9 mouse cellular contexts compared by ENCODE assay signal in the genomic region with DNA sequence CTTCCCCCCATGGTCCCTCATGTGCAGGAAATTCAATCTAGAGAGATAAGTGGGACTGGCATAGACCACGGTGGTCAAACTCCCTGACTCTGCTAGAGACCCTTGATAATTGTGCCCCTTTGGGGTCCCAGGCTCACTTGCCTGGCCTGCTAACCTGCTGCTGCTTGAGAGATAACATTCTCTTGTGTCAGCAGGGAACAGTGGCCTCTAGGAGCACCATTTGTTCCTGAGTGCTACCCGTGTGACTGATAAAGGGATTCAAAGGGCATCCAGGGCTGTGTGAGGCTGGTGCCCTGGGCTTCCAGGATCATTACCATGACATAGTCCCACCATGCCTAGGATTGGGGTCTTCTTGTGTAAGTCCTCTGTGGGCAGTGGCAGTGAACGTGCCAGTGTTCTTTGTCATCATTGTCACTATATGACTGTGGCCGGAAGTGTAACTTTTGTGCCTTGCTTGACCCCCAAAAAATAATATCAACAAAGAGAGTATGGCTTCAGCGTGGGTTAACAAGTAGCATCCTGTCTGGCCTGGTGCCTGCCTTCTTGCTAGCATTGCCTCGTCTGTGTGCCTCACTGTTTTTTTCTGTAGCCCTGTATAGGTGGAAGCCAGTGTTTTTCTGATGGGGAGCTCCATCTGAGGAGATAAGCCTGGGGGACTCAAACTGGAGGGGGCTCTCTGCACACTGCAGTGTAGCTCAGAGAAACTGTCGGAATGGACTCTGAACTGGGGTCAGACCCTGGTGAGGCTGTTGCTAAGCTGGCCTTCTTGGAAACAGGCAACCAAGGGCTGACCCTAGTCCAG. TPM values are rescaled to one million over a fixed set of nuclear protein-coding genes. Genes with fewer than 3 reads are reported as not detected.
DNase-seq lines count a peak whose midpoint lies in the region; ATAC-seq lines count a peak whose summit lies in the region.
"Had no signal": no experiment of that assay in that cellular context is flagged by ENCODE, and none has a peak within 500 bp of the region (broad histone marks: within the 10 kb centered on the region; RNA-seq: fewer than 3 reads in every experiment).

No protein-coding gene starts in this region.

- 0 out of 2 replicates have a peak overlapping the region, but pooled peaks have one; percentile 15 for H3K9ac ChIP-seq in hindbrain, embryonic 13.5 days
- no peak overlapping the region; the same call in 1 of the 2 replicates for H3K9ac ChIP-seq in intestine, embryonic 15.5 days
- H3K9ac ChIP-seq: embryonic facial prominence, embryonic 13.5 days had no signal

- WGBS in hindbrain, embryonic 13.5 days, result 83% methylated on average over 7 of the region's 7 CpGs
- 81% methylated on average over 7 of the region's 7 CpGs for WGBS in hindbrain, embryonic 10.5 days
- 59% methylated on average over 7 of the region's 7 CpGs for WGBS in intestine, embryonic 15.5 days

- DNase-seq in hindbrain, embryonic 10.5 days (ENCODE audit: low spot score), result no peak
- peak; percentile 55 for DNase-seq in lung, postnatal 14 days
- DNase-seq in ovary, postnatal 36 days (ENCODE audit: low spot score), result no peak
- no peak for DNase-seq in urinary bladder, adult 2 months (ENCODE audit: low spot score)
- DNase-seq in layer of hippocampus, postnatal 36 days, result no peak

- no peak overlapping the region for H3K4me2 ChIP-seq in hindbrain, embryonic 13.5 days
- peak overlapping the region; percentile 36 for H3K4me2 ChIP-seq in intestine, embryonic 15.5 days (replicated peaks)
- H3K4me2 ChIP-seq: embryonic facial prominence, embryonic 13.5 days had no signal

- H3K4me1 ChIP-seq in hindbrain, embryonic 13.5 days (replicated peaks), result peaks cover 25% of the 10 kb centered on the region
- peaks cover 19% of the 10 kb centered on the region for H3K4me1 ChIP-seq in hindbrain, embryonic 10.5 days (replicated peaks)
- peaks cover 61% of the 10 kb centered on the region for H3K4me1 ChIP-seq in brown adipose tissue, adult 24 weeks (ENCODE audit: control insufficient read depth, insufficient read depth, insufficient read length, low read length)
- peaks cover 47% of the 10 kb centered on the region for H3K4me1 ChIP-seq in intestine, embryonic 15.5 days (replicated peaks)

- no peaks in the 10 kb centered on the region for H3K9me3 ChIP-seq in hindbrain, embryonic 13.5 days
- H3K9me3 ChIP-seq in hindbrain, embryonic 10.5 days, result no peaks in the 10 kb centered on the region
- no peaks in the 10 kb centered on the region for H3K9me3 ChIP-seq in intestine, embryonic 15.5 days
- H3K9me3 ChIP-seq: embryonic facial prominence, embryonic 13.5 days had no signal

- no peak for ATAC-seq in hindbrain, embryonic 13.5 days (ENCODE audit: low FRiP score)
- peak; percentile 78 for ATAC-seq in intestine, embryonic 15.5 days

- H3K27me3 ChIP-seq in hindbrain, embryonic 13.5 days, result no peaks in the 10 kb centered on the region
- H3K27me3 ChIP-seq in hindbrain, embryonic 10.5 days (ENCODE audit: insufficient read depth, poor library complexity, severe bottlenecking), result no peaks in the 10 kb centered on the region
- H3K27me3 ChIP-seq in intestine, embryonic 15.5 days (replicated peaks), result no peaks in the 10 kb centered on the region
- H3K27me3 ChIP-seq: embryonic facial prominence, embryonic 13.5 days had no signal

- H3K36me3 ChIP-seq in hindbrain, embryonic 13.5 days, result peaks cover 84% of the 10 kb centered on the region
- peaks cover 95% of the 10 kb centered on the region for H3K36me3 ChIP-seq in hindbrain, embryonic 10.5 days
- peaks cover 21% of the 10 kb centered on the region for H3K36me3 ChIP-seq in intestine, embryonic 15.5 days

- H3K27ac ChIP-seq in hindbrain, embryonic 13.5 days, result no peak overlapping the region
- no peak overlapping the region for H3K27ac ChIP-seq in hindbrain, embryonic 10.5 days
- H3K27ac ChIP-seq in brown adipose tissue, adult 24 weeks (replicated peaks; ENCODE audit: low read depth, low read length), result peak overlapping the region; percentile 93
- H3K27ac ChIP-seq in intestine, embryonic 15.5 days, result peak overlapping the region; percentile 66
- H3K27ac ChIP-seq: embryonic facial prominence, embryonic 13.5 days had no signal

- no peak overlapping the region for H3K4me3 ChIP-seq in hindbrain, embryonic 13.5 days
- H3K4me3 ChIP-seq in hindbrain, embryonic 10.5 days, result no peak overlapping the region
- H3K4me3 ChIP-seq in brown adipose tissue, adult 24 weeks (ENCODE audit: insufficient read depth, low read depth, low read length), result no peak overlapping the region
- no peak overlapping the region for H3K4me3 ChIP-seq in intestine, embryonic 15.5 days (replicated peaks)
- H3K4me3 ChIP-seq: embryonic facial prominence, embryonic 13.5 days had no signal

RNA-seq across cellular contexts. Expression of a gene that starts 9.3 kb away (rescaled TPM):
- 86.8 and 96.4 TPM in 2 replicates for polyA plus RNA-seq in hindbrain, embryonic 13.5 days (2015; fragmentation: Nextera tagmentation; extraction: Ambion mirVana)
- 87.8 and 103 TPM in 2 replicates for polyA plus RNA-seq in hindbrain, embryonic 10.5 days (2016; fragmentation: Nextera tagmentation; extraction: Ambion mirVana)
- polyA plus RNA-seq in brown adipose tissue, adult 24 weeks (2012; ENCODE audit: insufficient read depth, insufficient read length, missing spikeins), result 39.6 and 42.8 TPM in 2 replicates
- polyA plus RNA-seq in intestine, embryonic 15.5 days (2015; fragmentation: Nextera tagmentation; extraction: Ambion mirVana), result 88.8 and 115 TPM in 2 replicates
- 73.6 and 86.5 TPM in 2 replicates for polyA plus RNA-seq in urinary bladder, adult 2 months (2012; rRNA removed)
- 10 to 100 TPM; 72.8 to 82.2 TPM for total RNA-seq in layer of hippocampus, postnatal 36 days (2021)

RNA-seq across cellular contexts. Expression of a gene that starts 20.4 kb away (rescaled TPM):
- polyA plus RNA-seq in hindbrain, embryonic 13.5 days (2015; fragmentation: Nextera tagmentation; extraction: Ambion mirVana), result 0.42 and 0.48 TPM in 2 replicates
- polyA plus RNA-seq in hindbrain, embryonic 10.5 days (2016; fragmentation: Nextera tagmentation; extraction: Ambion mirVana), result 0.29 and 0.37 TPM in 2 replicates
- polyA plus RNA-seq in brown adipose tissue, adult 24 weeks (2012; ENCODE audit: insufficient read depth, insufficient read length, missing spikeins), result 2.5 and 2.8 TPM in 2 replicates
- polyA plus RNA-seq in intestine, embryonic 15.5 days (2015; fragmentation: Nextera tagmentation; extraction: Ambion mirVana), result 1.0 and 1.4 TPM in 2 replicates
- 22.7 and 27.0 TPM in 2 replicates for polyA plus RNA-seq in urinary bladder, adult 2 months (2012; rRNA removed)
- total RNA-seq in layer of hippocampus, postnatal 36 days (2021), result 1 to 10 TPM; 4.3 to 6.9 TPM

RNA-seq across cellular contexts. Expression of a gene that starts 44.4 kb away (rescaled TPM):
- polyA plus RNA-seq in hindbrain, embryonic 13.5 days (2015; fragmentation: Nextera tagmentation; extraction: Ambion mirVana), result 11.6 and 11.7 TPM in 2 replicates
- 10.3 and 14.9 TPM in 2 replicates for polyA plus RNA-seq in hindbrain, embryonic 10.5 days (2016; fragmentation: Nextera tagmentation; extraction: Ambion mirVana)
- 9.6 and 9.9 TPM in 2 replicates for polyA plus RNA-seq in brown adipose tissue, adult 24 weeks (2012; ENCODE audit: insufficient read depth, insufficient read length, missing spikeins)
- 6.9 and 8.7 TPM in 2 replicates for polyA plus RNA-seq in intestine, embryonic 15.5 days (2015; fragmentation: Nextera tagmentation; extraction: Ambion mirVana)
- 11.4 and 15.7 TPM in 2 replicates for polyA plus RNA-seq in urinary bladder, adult 2 months (2012; rRNA removed)
- 10 to 100 TPM; 31.3 to 34.0 TPM for total RNA-seq in layer of hippocampus, postnatal 36 days (2021)

RNA-seq across cellular contexts. Expression of a gene that starts 48.9 kb away (rescaled TPM):
- polyA plus RNA-seq in hindbrain, embryonic 13.5 days (2015; fragmentation: Nextera tagmentation; extraction: Ambion mirVana), result 71.7 and 73.8 TPM in 2 replicates
- 125 and 129 TPM in 2 replicates for polyA plus RNA-seq in hindbrain, embryonic 10.5 days (2016; fragmentation: Nextera tagmentation; extraction: Ambion mirVana)
- 13.9 and 22.2 TPM in 2 replicates for polyA plus RNA-seq in brown adipose tissue, adult 24 weeks (2012; ENCODE audit: insufficient read depth, insufficient read length, missing spikeins)
- polyA plus RNA-seq in intestine, embryonic 15.5 days (2015; fragmentation: Nextera tagmentation; extraction: Ambion mirVana), result 68.8 and 71.9 TPM in 2 replicates
- polyA plus RNA-seq in urinary bladder, adult 2 months (2012; rRNA removed), result 34.3 and 37.7 TPM in 2 replicates
- 10 to 100 TPM; 63.3 to 69.8 TPM for total RNA-seq in layer of hippocampus, postnatal 36 days (2021)

RNA-seq across cellular contexts. Expression of a gene that starts 50.2 kb away (rescaled TPM):
- polyA plus RNA-seq in hindbrain, embryonic 13.5 days (2015; fragmentation: Nextera tagmentation; extraction: Ambion mirVana), result 93.8 and 98.3 TPM in 2 replicates
- 37.8 and 53.8 TPM in 2 replicates for polyA plus RNA-seq in hindbrain, embryonic 10.5 days (2016; fragmentation: Nextera tagmentation; extraction: Ambion mirVana)
- polyA plus RNA-seq in brown adipose tissue, adult 24 weeks (2012; ENCODE audit: insufficient read depth, insufficient read length, missing spikeins), result 33.0 and 41.3 TPM in 2 replicates
- polyA plus RNA-seq in intestine, embryonic 15.5 days (2015; fragmentation: Nextera tagmentation; extraction: Ambion mirVana), result 21.2 and 22.3 TPM in 2 replicates
- 31.0 and 38.3 TPM in 2 replicates for polyA plus RNA-seq in urinary bladder, adult 2 months (2012; rRNA removed)
- 100 to 1,000 TPM; 135 to 137 TPM for total RNA-seq in layer of hippocampus, postnatal 36 days (2021)

Comparison
In these comparisons a context has a peak if more than half of its experiments do, and no peak if none do; other contexts are left out.
1. H3K27ac ChIP-seq: peak in brown adipose tissue, adult 24 weeks (single experiment) and intestine, embryonic 15.5 days (single experiment); none in hindbrain, embryonic 13.5 days (single experiment) and hindbrain, embryonic 10.5 days (single experiment).